15 mouse cellular contexts compared by ENCODE assay signal in the genomic region with DNA sequence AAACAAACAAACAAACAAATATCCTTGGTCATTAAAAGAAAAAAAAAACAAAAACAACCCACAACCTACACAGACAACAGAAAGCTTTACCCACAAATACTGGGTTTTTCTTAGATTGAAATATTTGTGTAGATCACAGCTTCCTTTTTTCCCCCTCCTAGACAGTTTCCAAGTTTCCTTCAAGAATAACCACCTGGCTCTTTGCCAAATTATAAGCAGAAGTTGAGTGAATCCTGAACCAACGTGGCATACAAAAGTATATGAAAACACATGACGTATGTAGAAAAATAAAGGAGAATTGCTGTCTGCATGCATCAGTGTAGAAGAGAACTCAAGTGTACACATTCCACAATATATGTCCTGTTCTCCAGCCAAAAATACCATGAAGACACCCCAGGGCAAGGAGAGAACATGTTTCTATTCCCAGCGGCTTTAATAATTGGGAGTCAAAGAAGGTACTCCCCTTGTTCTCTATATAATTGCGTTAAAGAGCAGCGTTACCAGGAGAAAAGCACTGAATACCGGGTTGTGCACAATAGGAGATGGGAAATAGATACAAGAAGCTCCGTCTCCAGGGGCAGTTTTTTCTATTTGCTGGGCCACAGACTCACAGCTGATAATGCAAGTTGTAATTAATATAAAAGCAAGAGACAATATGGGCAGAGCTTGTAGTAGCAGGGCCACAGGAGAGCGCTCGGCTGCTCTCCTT. TPM values are rescaled to one million over a fixed set of nuclear protein-coding genes. Genes with fewer than 3 reads are reported as not detected.
DNase-seq lines count a peak whose midpoint lies in the region; ATAC-seq and TF ChIP-seq lines count a peak whose summit lies in the region.
"Had no signal": no experiment of that assay in that cellular context is flagged by ENCODE, and none has a peak within 500 bp of the region (broad histone marks: within the 10 kb centered on the region; RNA-seq: fewer than 3 reads in every experiment).

No protein-coding gene starts in this region.

- no peaks in the 10 kb centered on the region for H3K27me3 ChIP-seq in heart, embryonic 12.5 days (replicated peaks)
- no peaks in the 10 kb centered on the region for H3K27me3 ChIP-seq in lung, embryonic 14.5 days (ENCODE audit: insufficient read depth, low read length)
- H3K27me3 ChIP-seq in hindbrain, embryonic 16.5 days (replicated peaks; ENCODE audit: control insufficient read depth, insufficient read depth, low read length): no peaks in the 10 kb centered on the region
- no peaks in the 10 kb centered on the region for H3K27me3 ChIP-seq in stomach, embryonic 16.5 days (ENCODE audit: control insufficient read depth, insufficient read depth, low read length)
- H3K27me3 ChIP-seq: embryonic facial prominence, embryonic 12.5 days had no signal

- peak overlapping the region; percentile 21; the same call in 1 of the 2 replicates for H3K27ac ChIP-seq in heart, embryonic 12.5 days (ENCODE audit: poor library complexity, severe bottlenecking)
- H3K27ac ChIP-seq in lung, embryonic 14.5 days (ENCODE audit: low read depth): no peak overlapping the region; the same call in 1 of the 2 replicates
- peak overlapping the region; percentile 59 for H3K27ac ChIP-seq in hindbrain, embryonic 16.5 days (ENCODE audit: low read depth, low read length)
- H3K27ac ChIP-seq in stomach, embryonic 16.5 days (ENCODE audit: low read length): peak overlapping the region; percentile 53
- H3K27ac ChIP-seq: embryonic facial prominence, embryonic 12.5 days; gastrocnemius, adult 2 months; liver, embryonic 12.5 days had no signal

- H3K36me3 ChIP-seq in heart, embryonic 12.5 days: peaks cover 16% of the 10 kb centered on the region
- H3K36me3 ChIP-seq in lung, embryonic 14.5 days (ENCODE audit: insufficient read depth): peaks cover 17% of the 10 kb centered on the region; the same call in 1 of the 2 replicates
- H3K36me3 ChIP-seq in hindbrain, embryonic 16.5 days (ENCODE audit: control insufficient read depth, insufficient read depth, low read length): no peaks in the 10 kb centered on the region; the same call in 1 of the 2 replicates
- H3K36me3 ChIP-seq in stomach, embryonic 16.5 days (ENCODE audit: control insufficient read depth, insufficient read depth, low read length): no peaks in the 10 kb centered on the region
- H3K36me3 ChIP-seq: liver, embryonic 12.5 days had no signal

- peak overlapping the region; percentile 11; the same call in 1 of the 2 replicates for H3K4me2 ChIP-seq in heart, embryonic 12.5 days
- no peak overlapping the region for H3K4me2 ChIP-seq in lung, embryonic 14.5 days
- H3K4me2 ChIP-seq in hindbrain, embryonic 16.5 days (ENCODE audit: low read length): peak overlapping the region; percentile 51
- peak overlapping the region; percentile 26 for H3K4me2 ChIP-seq in stomach, embryonic 16.5 days (ENCODE audit: low read depth, low read length)
- H3K4me2 ChIP-seq: embryonic facial prominence, embryonic 12.5 days; liver, embryonic 12.5 days had no signal

- peaks cover 62% of the 10 kb centered on the region for H3K4me1 ChIP-seq in heart, embryonic 12.5 days (replicated peaks)
- peaks cover 8% of the 10 kb centered on the region for H3K4me1 ChIP-seq in lung, embryonic 14.5 days (ENCODE audit: insufficient read depth)
- H3K4me1 ChIP-seq in hindbrain, embryonic 16.5 days (ENCODE audit: control insufficient read depth, insufficient read depth, low read depth, low read length): peaks cover 9% of the 10 kb centered on the region; the same call in 1 of the 2 replicates
- peaks cover 27% of the 10 kb centered on the region for H3K4me1 ChIP-seq in stomach, embryonic 16.5 days (ENCODE audit: control insufficient read depth, insufficient read depth, low read length)
- H3K4me1 ChIP-seq: liver, embryonic 12.5 days had no signal

- H3K9ac ChIP-seq in heart, embryonic 12.5 days: no peak overlapping the region
- no peak overlapping the region for H3K9ac ChIP-seq in lung, embryonic 14.5 days
- H3K9ac ChIP-seq in hindbrain, embryonic 16.5 days (ENCODE audit: low read depth, low read length): peak overlapping the region; percentile 35; the same call in 1 of the 2 replicates
- H3K9ac ChIP-seq in stomach, embryonic 16.5 days (ENCODE audit: low read length): no peak overlapping the region
- H3K9ac ChIP-seq: embryonic facial prominence, embryonic 12.5 days; liver, embryonic 12.5 days had no signal

- no peak for ATAC-seq in heart, embryonic 12.5 days (ENCODE audit: insufficient number of reproducible peaks, low FRiP score)
- ATAC-seq in lung, embryonic 14.5 days (ENCODE audit: insufficient read depth): no peak
- peak; percentile 60; the same call in 1 of the 2 replicates for ATAC-seq in hindbrain, embryonic 16.5 days
- no peak for ATAC-seq in stomach, embryonic 16.5 days (ENCODE audit: insufficient read depth, low FRiP score)
- ATAC-seq: inflammation-experienced regulatory T-cells, adult 6 months; liver, embryonic 12.5 days had no signal

- H3K9me3 ChIP-seq in heart, embryonic 12.5 days (replicated peaks): no peaks in the 10 kb centered on the region
- no peaks in the 10 kb centered on the region for H3K9me3 ChIP-seq in lung, embryonic 14.5 days (ENCODE audit: low read depth, low read length)
- no peaks in the 10 kb centered on the region for H3K9me3 ChIP-seq in hindbrain, embryonic 16.5 days (ENCODE audit: control insufficient read depth, low read length)
- H3K9me3 ChIP-seq in stomach, embryonic 16.5 days (replicated peaks; ENCODE audit: control insufficient read depth, low read length): no peaks in the 10 kb centered on the region
- H3K9me3 ChIP-seq: embryonic facial prominence, embryonic 12.5 days; liver, embryonic 12.5 days had no signal

- no peak for DNase-seq in heart, postnatal 25 days (ENCODE audit: low spot score)
- peak; percentile 49 for DNase-seq in lung, embryonic 14.5 days
- DNase-seq in lung, adult 18-20 months: no peak
- no peak for DNase-seq in cerebellum, adult 18-20 months
- DNase-seq in spleen, postnatal 10 days (ENCODE audit: low spot score in 2 of 2): no peak
- DNase-seq: adrenal gland, postnatal 36 days; cerebellum, adult 9-10 months; gastrocnemius, adult 2 months; thymus, postnatal 4 days had no signal

- no peak overlapping the region for H3K4me3 ChIP-seq in heart, embryonic 12.5 days
- H3K4me3 ChIP-seq in lung, embryonic 14.5 days (ENCODE audit: low read depth, low read length): no peak overlapping the region
- peak overlapping the region; percentile 28 for H3K4me3 ChIP-seq in hindbrain, embryonic 16.5 days (ENCODE audit: low read length)
- no peak overlapping the region for H3K4me3 ChIP-seq in stomach, embryonic 16.5 days (replicated peaks; ENCODE audit: low read length)
- H3K4me3 ChIP-seq: embryonic facial prominence, embryonic 12.5 days; gastrocnemius, adult 2 months; liver, embryonic 12.5 days had no signal

- intact Hi-C loops in heart, postnatal 25 days (cut with DNase I): no loop called here

- WGBS in heart, embryonic 12.5 days: 70% methylated on average over 9 of the region's 9 CpGs
- WGBS in lung, embryonic 14.5 days: 65% methylated on average over 9 of the region's 9 CpGs
- 22% methylated on average over 9 of the region's 9 CpGs for WGBS in hindbrain, embryonic 16.5 days
- WGBS in stomach, embryonic 16.5 days: 48% methylated on average over 9 of the region's 9 CpGs

- no peak for TF ChIP-seq CTCF in lung, embryonic 14.5 days (IDR thresholded peaks at IDR 0.05; ENCODE audit: low read depth)

RNA-seq across cellular contexts. Expression of a gene that starts 13.6 kb away (rescaled TPM):
- polyA plus RNA-seq in heart, embryonic 12.5 days (2016; fragmentation: Nextera tagmentation; extraction: Ambion mirVana): 49.9 and 52.9 TPM in 2 replicates
- 10 to 100 TPM; 22.3 to 23.0 TPM for total RNA-seq in heart, postnatal 25 days (2021)
- polyA plus RNA-seq in lung, embryonic 14.5 days (2014; fragmentation: Nextera tagmentation; extraction: Ambion mirVana): 31.4 and 33.1 TPM in 2 replicates
- 128 and 131 TPM in 2 replicates for polyA plus RNA-seq in hindbrain, embryonic 16.5 days (2015; fragmentation: Nextera tagmentation; extraction: Ambion mirVana)
- polyA plus RNA-seq in stomach, embryonic 16.5 days (2015; fragmentation: Nextera tagmentation; extraction: Ambion mirVana): 42.8 and 43.3 TPM in 2 replicates
